ENCODE assay signal across 8 mouse cellular contexts in the genomic region with DNA sequence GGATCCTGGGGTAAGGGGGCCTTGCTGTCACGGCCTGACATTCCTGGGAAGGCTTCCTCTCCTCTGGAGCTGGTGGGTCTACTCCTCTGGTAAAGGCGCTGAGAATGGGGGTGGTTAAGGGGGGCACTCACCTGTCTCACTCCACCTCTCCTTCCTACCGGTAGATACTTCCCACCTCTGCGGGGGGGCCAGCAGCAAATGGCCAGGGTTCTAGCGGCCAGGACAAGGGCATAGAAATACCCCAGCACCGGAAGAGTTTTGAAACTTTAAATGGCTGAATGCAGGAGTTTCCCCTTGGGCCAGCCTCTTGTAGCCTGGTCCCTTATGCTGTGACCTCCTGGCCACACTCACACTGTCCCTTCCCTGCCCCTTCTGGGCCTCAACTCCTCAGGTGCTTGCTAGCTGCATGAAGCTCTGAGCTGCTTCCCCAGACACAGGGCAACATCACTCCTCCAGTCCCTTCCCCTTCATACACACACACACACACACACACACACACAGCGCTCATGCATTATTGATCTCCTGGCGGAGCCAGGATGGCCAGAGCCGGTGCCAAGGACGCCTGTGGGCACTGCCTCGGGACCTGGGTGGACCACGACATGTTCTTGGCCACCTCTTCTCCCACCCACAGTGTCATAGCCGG. TPM values are rescaled to one million over a fixed set of nuclear protein-coding genes. Genes with fewer than 3 reads are reported as not detected.
A peak's percentile ranks its signal among the peaks of the same experiment; 100 is the strongest.
DNase-seq lines count a peak whose midpoint lies in the region; ATAC-seq and TF ChIP-seq lines count a peak whose summit lies in the region.

No protein-coding gene starts in this region.

- peaks cover 26% of the 10 kb centered on the region for H3K36me3 ChIP-seq in spleen, adult 2 months (ENCODE audit: control insufficient read depth, insufficient read depth, low read length)
- peaks cover 44% of the 10 kb centered on the region for H3K36me3 ChIP-seq in intestine, embryonic 15.5 days

- 14% methylated on average over 13 of the region's 13 CpGs for WGBS in spleen, adult 2 months
- WGBS in intestine, embryonic 15.5 days, result 14% methylated on average over 13 of the region's 13 CpGs

- H3K27ac ChIP-seq in spleen, adult 2 months (ENCODE audit: insufficient read depth, low read length), result peak overlapping the region; percentile 38
- peak overlapping the region; percentile 78 for H3K27ac ChIP-seq in intestine, embryonic 15.5 days

- no peaks in the 10 kb centered on the region for H3K27me3 ChIP-seq in spleen, adult 2 months (ENCODE audit: control insufficient read depth, insufficient read depth, low read length)
- no peaks in the 10 kb centered on the region for H3K27me3 ChIP-seq in intestine, embryonic 15.5 days (replicated peaks)

- no peak for TF ChIP-seq POLR2A in spleen, adult 2 months (IDR thresholded peaks at IDR 0.05; ENCODE audit: low read depth, low read length)

- H3K9me3 ChIP-seq in intestine, embryonic 15.5 days, result no peaks in the 10 kb centered on the region

- peaks cover 17% of the 10 kb centered on the region; the same call in 1 of the 2 replicates for H3K4me1 ChIP-seq in spleen, adult 2 months (ENCODE audit: control insufficient read depth, insufficient read depth, insufficient read length)
- peaks cover 23% of the 10 kb centered on the region for H3K4me1 ChIP-seq in intestine, embryonic 15.5 days (replicated peaks)

- peak; percentile 41 for DNase-seq in cerebellum, adult 9-11 months
- no peak for DNase-seq in cerebellum, adult 8-10 months
- no peak for DNase-seq in spleen, adult 2 months (ENCODE audit: low read depth in 1 of 2, low spot score in 2 of 2)
- DNase-seq in spleen, adult 12 weeks (ENCODE audit: low spot score), result no peak
- peak; percentile 30 for DNase-seq in naive thymus-derived CD4-positive, alpha-beta T cell, adult 2 months (ENCODE audit: low read depth)
- no peak for DNase-seq in thymus, postnatal 36 days
- no peak for DNase-seq in ovary, postnatal 36 days (ENCODE audit: low spot score)

- H3K4me2 ChIP-seq in intestine, embryonic 15.5 days (replicated peaks), result peak overlapping the region; percentile 89

- peak overlapping the region; percentile 80 for H3K9ac ChIP-seq in intestine, embryonic 15.5 days

- ATAC-seq in intestine, embryonic 15.5 days, result peak; percentile 21; the same call in 1 of the 2 replicates

- peak overlapping the region; percentile 94 for H3K4me3 ChIP-seq in spleen, adult 2 months (ENCODE audit: extremely low read depth, insufficient read depth, insufficient read length)
- peak overlapping the region; percentile 71 for H3K4me3 ChIP-seq in intestine, embryonic 15.5 days (replicated peaks)

- TF ChIP-seq CTCF in spleen, adult 2 months (IDR thresholded peaks at IDR 0.05; ENCODE audit: extremely low read depth, insufficient read depth, insufficient read length, insufficient replicate concordance), result no peak

RNA-seq across cellular contexts. Expression of gene Osbpl7, which starts 0.6 kb away (rescaled TPM):
- 19.1 and 23.4 TPM in 2 replicates for polyA plus RNA-seq in spleen, adult 2 months (2012; rRNA removed)
- polyA plus RNA-seq in intestine, embryonic 15.5 days (2015; fragmentation: Nextera tagmentation; extraction: Ambion mirVana), result 9.1 and 11.1 TPM in 2 replicates

RNA-seq across cellular contexts. Expression of gene Mrpl10, which starts 9.7 kb away (rescaled TPM):
- polyA plus RNA-seq in spleen, adult 2 months (2012; rRNA removed), result 57.6 and 58.1 TPM in 2 replicates
- polyA plus RNA-seq in intestine, embryonic 15.5 days (2015; fragmentation: Nextera tagmentation; extraction: Ambion mirVana), result 86.9 and 88.7 TPM in 2 replicates

RNA-seq across cellular contexts. Expression of gene Lrrc46, which starts 9.9 kb away (rescaled TPM):
- 0.06 TPM in 1 of 2 replicates, not detected in the other for polyA plus RNA-seq in spleen, adult 2 months (2012; rRNA removed)
- polyA plus RNA-seq in intestine, embryonic 15.5 days (2015; fragmentation: Nextera tagmentation; extraction: Ambion mirVana), result 0.40 and 0.45 TPM in 2 replicates

RNA-seq across cellular contexts. Expression of gene Scrn2, which starts 21.3 kb away (rescaled TPM):
- polyA plus RNA-seq in spleen, adult 2 months (2012; rRNA removed), result 10.0 and 12.3 TPM in 2 replicates
- 18.1 and 21.9 TPM in 2 replicates for polyA plus RNA-seq in intestine, embryonic 15.5 days (2015; fragmentation: Nextera tagmentation; extraction: Ambion mirVana)

RNA-seq across cellular contexts. Expression of gene Sp6, which starts 37.9 kb away (rescaled TPM):
- 0.57 and 0.82 TPM in 2 replicates for polyA plus RNA-seq in spleen, adult 2 months (2012; rRNA removed)
- 0.29 and 0.30 TPM in 2 replicates for polyA plus RNA-seq in intestine, embryonic 15.5 days (2015; fragmentation: Nextera tagmentation; extraction: Ambion mirVana)

Comparison
In these comparisons a context has a peak if more than half of its experiments do, and no peak if none do; other contexts are left out.
1. DNase-seq: peak in cerebellum, adult 9-11 months (single experiment) and naive thymus-derived CD4-positive, alpha-beta T cell, adult 2 months (single experiment); none in cerebellum, adult 8-10 months (single experiment), spleen, adult 2 months (0 of 2), spleen, adult 12 weeks (single experiment), thymus, postnatal 36 days (0 of 2) and ovary, postnatal 36 days (single experiment).